Mouse (Mus musculus) MEL (cell line): ENCODE data around the gene Hsp90ab1. TPM values are rescaled to one million over a fixed set of nuclear protein-coding genes. Genes with fewer than 3 reads are reported as not detected.

Source experiments
- DNase-seq: peaks from one replicate; pipeline ENCODE4 v3.0.0; 2011; ENCODE audit warnings: low read depth, low spot score
- H3K27ac ChIP-seq: 2 replicates; pipeline ENCODE4 v1.5.1; 2012; ENCODE audit warnings: low read depth, mild to moderate bottlenecking, control low read depth, low read length, moderate library complexity; ENCODE audit not compliant: control insufficient read depth
- H3K27me3 ChIP-seq, 2 experiments: fragments of 150-350 bp in 1 of 2; sonication (generic) in 1 of 2; 2 replicates each; pipeline ENCODE4 v1.6.1; 2012; ENCODE audit warnings: low read length in 2 of 2, mild to moderate bottlenecking in 2 of 2, improper control_type of control experiment in 1 of 2, moderate library complexity in 1 of 2; ENCODE audit not compliant: insufficient read depth in 2 of 2, control insufficient read depth in 1 of 2
- H3K36me3 ChIP-seq, 2 experiments: 2 replicates each; pipeline ENCODE4 v1.6.1; 2012 to 2014; ENCODE audit warnings: low read length in 2 of 2, improper control_type of control experiment in 1 of 2, inconsistent platforms in 1 of 2, mild to moderate bottlenecking in 1 of 2; ENCODE audit not compliant: insufficient read depth in 2 of 2, control insufficient read depth in 1 of 2
- H3K4me1 ChIP-seq, 2 experiments: fragments of 150-350 bp in 1 of 2; sonication (generic) in 1 of 2; 2 replicates each; pipeline ENCODE4 v1.6.1; 2012; ENCODE audit warnings: low read length in 2 of 2, improper control_type of control experiment in 1 of 2, mild to moderate bottlenecking in 1 of 2; ENCODE audit not compliant: insufficient read depth in 2 of 2, control insufficient read depth in 1 of 2
- H3K4me3 ChIP-seq, 2 experiments: fragments of 150-350 bp in 1 of 2; sonication (generic) in 1 of 2; 2 replicates each; pipeline ENCODE4 v1.5.1; 2012; ENCODE audit warnings: low read depth in 2 of 2, low read length in 2 of 2, mild to moderate bottlenecking in 2 of 2, moderate library complexity in 2 of 2, control low read depth in 1 of 2, improper control_type of control experiment in 1 of 2; ENCODE audit not compliant: control insufficient read depth in 1 of 2, insufficient read depth in 1 of 2
- H3K79me2 ChIP-seq: 2 replicates; pipeline ENCODE4 v1.6.1; 2012; ENCODE audit warnings: mild to moderate bottlenecking, low read length, moderate library complexity; ENCODE audit not compliant: control insufficient read depth, poor library complexity, insufficient read depth
- H3K9ac ChIP-seq: 2 replicates; pipeline ENCODE4 v1.6.1; 2012; ENCODE audit warnings: low read depth, mild to moderate bottlenecking, control low read depth, low read length, moderate library complexity; ENCODE audit not compliant: control insufficient read depth, poor library complexity, severe bottlenecking
- H3K9me3 ChIP-seq: fragments of 150-350 bp; sonication (generic); replicated peaks from 2 replicates; pipeline ENCODE4 v1.6.1; 2012; ENCODE audit warnings: mild to moderate bottlenecking, low read length, improper control_type of control experiment, moderate library complexity; ENCODE audit not compliant: insufficient read depth
- CHD1 ChIP-seq: IDR thresholded peaks from 2 replicates; pipeline ENCODE4 v1.6.1; 2012; ENCODE audit warnings: low read depth, mild to moderate bottlenecking, inconsistent platforms, low read length, improper control_type of control experiment
- CHD2 ChIP-seq: IDR thresholded peaks from 2 replicates; pipeline ENCODE4 v1.6.1; 2011; ENCODE audit warnings: low read length, improper control_type of control experiment
- CTCF ChIP-seq, 3 experiments: IDR thresholded peaks in 2 of 3; conservative IDR thresholded peaks in 1 of 3; 2 replicates each; pipeline ENCODE4 v1.5.1; 2011 to 2012; ENCODE audit warnings: low read length in 3 of 3, low read depth in 2 of 3, mild to moderate bottlenecking in 2 of 3, improper control_type of control experiment in 1 of 3, inconsistent platforms in 1 of 3, mixed read lengths in 1 of 3, moderate library complexity in 1 of 3; ENCODE audit not compliant: control insufficient read depth in 1 of 3, insufficient read depth in 1 of 3, poor library complexity in 1 of 3, severe bottlenecking in 1 of 3
- E2F4 ChIP-seq: IDR thresholded peaks from 2 replicates; pipeline ENCODE4 v1.6.1; 2011; ENCODE audit warnings: low read depth, low read length, improper control_type of control experiment, borderline replicate concordance
- ELF1 ChIP-seq: IDR thresholded peaks from 2 replicates; pipeline ENCODE4 v1.6.1; 2014; ENCODE audit warnings: low read depth, mild to moderate bottlenecking, inconsistent platforms, low read length, improper control_type of control experiment, moderate library complexity
- GABPA ChIP-seq: IDR thresholded peaks from 2 replicates; pipeline ENCODE4 v1.6.1; 2012; ENCODE audit warnings: low read depth, mild to moderate bottlenecking, inconsistent platforms, low read length, improper control_type of control experiment, moderate library complexity
- GATA1 ChIP-seq: IDR thresholded peaks from 2 replicates; pipeline ENCODE4 v1.6.1; 2011; ENCODE audit warnings: low read depth, low read length, improper control_type of control experiment
- HCFC1 ChIP-seq: IDR thresholded peaks from 2 replicates; pipeline ENCODE4 v1.6.1; 2012; ENCODE audit warnings: low read depth, mild to moderate bottlenecking, inconsistent platforms, low read length, improper control_type of control experiment, moderate library complexity
- JUND ChIP-seq: IDR thresholded peaks from 2 replicates; pipeline ENCODE4 v1.6.1; 2011; ENCODE audit warnings: low read depth, mild to moderate bottlenecking, improper control_type of control experiment, low read length
- KAT2A ChIP-seq: conservative IDR thresholded peaks from 2 replicates; pipeline ENCODE4 v1.6.1; 2012; ENCODE audit warnings: low read depth, low read length, improper control_type of control experiment, inconsistent platforms
- MAFK ChIP-seq: IDR thresholded peaks from 2 replicates; pipeline ENCODE4 v1.6.1; 2011; ENCODE audit warnings: low read depth, mild to moderate bottlenecking, low read length, improper control_type of control experiment, borderline replicate concordance
- MEF2A ChIP-seq: IDR thresholded peaks from 2 replicates; pipeline ENCODE4 v1.6.1; 2014; ENCODE audit warnings: low read depth, mild to moderate bottlenecking, inconsistent platforms, low read length, improper control_type of control experiment; ENCODE audit not compliant: poor library complexity, insufficient replicate concordance, severe bottlenecking; ENCODE audit errors: extremely low read depth
- MXI1 ChIP-seq: IDR thresholded peaks from 2 replicates; pipeline ENCODE4 v1.6.1; 2011; ENCODE audit warnings: mild to moderate bottlenecking, low read depth, low read length, improper control_type of control experiment
- MYB ChIP-seq: IDR thresholded peaks from 2 replicates; pipeline ENCODE4 v1.6.1; 2011; ENCODE audit warnings: mild to moderate bottlenecking, low read depth, low read length, improper control_type of control experiment
- MYC ChIP-seq: IDR thresholded peaks from 2 replicates; pipeline ENCODE4 v1.6.1; 2011; ENCODE audit warnings: low read depth, mild to moderate bottlenecking, low read length, improper control_type of control experiment, moderate library complexity
- NELFE ChIP-seq: IDR thresholded peaks from 2 replicates; pipeline ENCODE4 v1.6.1; 2011; ENCODE audit warnings: low read depth, low read length, improper control_type of control experiment
- POLR2AphosphoS2 ChIP-seq: IDR thresholded peaks from 2 replicates; pipeline ENCODE4 v1.6.1; 2011; ENCODE audit warnings: low read length, improper control_type of control experiment
- RCOR1 ChIP-seq: IDR thresholded peaks from 2 replicates; pipeline ENCODE4 v1.6.1; 2012; ENCODE audit warnings: low read depth, mild to moderate bottlenecking, inconsistent platforms, low read length, improper control_type of control experiment
- TCF12 ChIP-seq: IDR thresholded peaks from 2 replicates; pipeline ENCODE4 v1.6.1; 2014; ENCODE audit warnings: low read depth, mild to moderate bottlenecking, inconsistent platforms, low read length, improper control_type of control experiment, moderate library complexity
- USF1 ChIP-seq: IDR thresholded peaks from 2 replicates; pipeline ENCODE4 v1.6.1; 2014; ENCODE audit warnings: low read depth, mild to moderate bottlenecking, inconsistent platforms, low read length, improper control_type of control experiment, moderate library complexity
- USF2 ChIP-seq, 2 experiments: IDR thresholded peaks; 2 replicates each; pipeline ENCODE4 v1.6.1; 2011 to 2012; ENCODE audit warnings: improper control_type of control experiment in 2 of 2, low read length in 2 of 2, borderline replicate concordance in 1 of 2, inconsistent platforms in 1 of 2, low read depth in 1 of 2, mild to moderate bottlenecking in 1 of 2; ENCODE audit not compliant: insufficient read depth in 1 of 2
- ZMIZ1 ChIP-seq: IDR thresholded peaks from 2 replicates; pipeline ENCODE4 v1.6.1; 2012; ENCODE audit warnings: low read depth, mild to moderate bottlenecking, inconsistent platforms, low read length, improper control_type of control experiment, moderate library complexity
- ZNF384 ChIP-seq: IDR thresholded peaks from 2 replicates; pipeline ENCODE4 v1.6.1; 2012; ENCODE audit warnings: low read depth, mild to moderate bottlenecking, inconsistent platforms, low read length, improper control_type of control experiment
- polyA plus RNA-seq, 2 experiments: library from polyadenylated mRNA; stranded (reverse) in 1 of 2; unstranded in 1 of 2; fragments of >175 nt in 1 of 2; fragments of >200 nt in 1 of 2; gene quantifications; 2 replicates each; pipeline versions ENCODE4 v1.2.1 to v1.2.4; 2012; ENCODE audit warnings: low replicate concordance in 2 of 2, low read depth in 1 of 2; ENCODE audit not compliant: insufficient read length in 2 of 2, insufficient read depth in 1 of 2, missing spikeins in 1 of 2
- total RNA-seq: library from RNA; depleted of rRNA; stranded (reverse); fragments of 300-350 nt; gene quantifications from 2 replicates; pipeline ENCODE4 v1.2.3, GENCODE M21; 2012

Gene Hsp90ab1
- total and polyA plus RNA-seq, 3 experiments, result 1,032 to 27,726 (median 4,130) TPM

DNA sequence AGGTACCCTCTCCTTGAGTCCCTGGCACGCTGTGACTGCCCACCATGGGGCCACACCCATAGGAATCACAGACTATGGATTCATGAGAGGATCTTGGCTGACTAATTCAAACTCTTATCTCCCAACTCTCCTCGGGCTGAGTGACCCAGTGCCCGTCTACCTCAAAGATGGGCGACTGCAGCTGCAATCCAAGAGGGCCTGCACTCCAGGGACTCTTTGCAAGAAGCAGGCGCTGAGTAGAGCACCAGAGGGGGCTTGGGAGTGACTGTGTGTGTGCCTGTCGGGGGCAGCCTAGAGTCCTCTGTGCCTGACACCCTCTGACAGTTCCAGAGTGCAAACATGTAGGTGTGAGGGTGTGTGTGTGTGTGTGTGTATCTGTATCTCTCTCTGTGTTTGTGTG is 30.9 kb downstream of the Hsp90ab1 start:
- Histone ChIP-seq H3K4me3 (no peak overlapping the region), H3K36me3 (no peaks in the 10 kb centered on the region), H3K9ac (no peak overlapping the region), H3K27ac (no peak overlapping the region), H3K79me2 (no peaks in the 10 kb centered on the region), H3K27me3 (peaks cover 2 to 7% of the 10 kb centered on the region in 2 experiments; a peak in 3 of 4 replicates), H3K4me1 (no peaks in the 10 kb centered on the region), H3K9me3 (no peaks in the 10 kb centered on the region)
- no peak for DNase-seq
- TF ChIP-seq MEF2A (no peak), ZNF384 (no peak), CTCF (IDR thresholded peaks at IDR 0.05 in 2 of 3, conservative IDR thresholded peaks at IDR 0.05 in 1 of 3; ENCODE audit: control insufficient read depth in 1 of 3, insufficient read depth in 1 of 3, low read depth in 2 of 3, low read length in 3 of 3, poor library complexity in 1 of 3, severe bottlenecking in 1 of 3) (no peak), HCFC1 (no peak), CHD1 (no peak), TCF12 (no peak), CHD2 (no peak), MYC (no peak)

DNA sequence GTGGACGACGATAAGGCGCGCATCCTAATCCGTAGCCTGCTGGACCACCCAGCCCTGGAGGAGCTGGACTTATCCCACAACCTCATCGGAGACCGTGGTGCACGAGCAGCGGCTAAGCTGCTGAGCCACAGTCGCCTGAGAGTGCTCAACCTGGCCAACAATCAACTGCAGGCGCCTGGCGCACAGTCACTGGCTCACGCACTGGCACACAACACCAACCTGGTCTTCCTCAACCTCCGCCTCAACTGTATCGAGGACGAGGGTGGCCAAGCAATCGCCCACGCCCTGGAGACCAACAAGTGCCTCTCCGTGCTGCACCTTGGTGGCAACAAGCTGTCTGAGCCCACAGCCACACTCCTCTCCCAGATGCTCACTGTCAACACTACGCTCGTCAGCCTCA is 33.4 kb downstream of the Hsp90ab1 start:
- H3K36me3 ChIP-seq, result no peaks in the 10 kb centered on the region
- H3K4me1 ChIP-seq, result no peaks in the 10 kb centered on the region
- peaks cover 5 to 10% of the 10 kb centered on the region in 2 experiments; a peak in 3 of 4 replicates for H3K27me3 ChIP-seq
- H3K9ac ChIP-seq, result no peak overlapping the region
- no peak for DNase-seq
- no peak for TF ChIP-seq GATA1
- H3K27ac ChIP-seq, result no peak overlapping the region
- H3K4me3 ChIP-seq, result no peak overlapping the region
- no peaks in the 10 kb centered on the region for H3K79me2 ChIP-seq
- no peaks in the 10 kb centered on the region for H3K9me3 ChIP-seq

DNA sequence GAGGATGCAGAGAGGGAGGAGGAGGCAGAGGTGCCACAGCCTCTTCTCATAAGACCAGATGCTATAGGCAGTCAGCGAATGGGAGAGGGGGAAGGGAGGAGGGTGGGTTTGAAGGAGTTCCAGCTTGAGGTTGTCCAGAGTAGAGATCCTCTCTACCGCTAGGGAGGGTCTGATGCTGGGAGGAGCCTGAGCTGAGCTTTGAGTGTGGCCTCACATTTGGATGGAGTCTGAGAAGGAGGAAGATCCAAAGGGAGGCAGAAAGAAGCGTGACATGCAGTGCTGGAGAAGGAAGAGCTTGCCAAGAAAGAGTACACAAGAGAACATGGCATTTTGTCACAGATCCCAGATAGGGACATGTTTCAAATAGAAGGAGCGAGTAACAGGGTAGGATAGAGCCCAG is 34.7 kb downstream of the Hsp90ab1 start:
- no peak for DNase-seq
- no peaks in the 10 kb centered on the region for H3K9me3 ChIP-seq
- TF ChIP-seq POLR2AphosphoS2, result no peak
- TF ChIP-seq KAT2A, result no peak
- TF ChIP-seq NELFE, result no peak
- TF ChIP-seq USF1, result no peak
- no peak for TF ChIP-seq RCOR1
- no peak for TF ChIP-seq MAFK
- TF ChIP-seq GABPA, result no peak
- TF ChIP-seq MYB, result no peak
- no peak for TF ChIP-seq USF2 (IDR thresholded peaks at IDR 0.05; ENCODE audit: borderline replicate concordance in 1 of 2, insufficient read depth in 1 of 2, low read depth in 1 of 2, low read length in 2 of 2)
- TF ChIP-seq ELF1, result no peak
- TF ChIP-seq MYC, result no peak
- no peak for TF ChIP-seq MXI1
- no peak for TF ChIP-seq E2F4
- TF ChIP-seq ZMIZ1, result no peak
- TF ChIP-seq CTCF (IDR thresholded peaks at IDR 0.05 in 2 of 3, conservative IDR thresholded peaks at IDR 0.05 in 1 of 3; ENCODE audit: control insufficient read depth in 1 of 3, insufficient read depth in 1 of 3, low read depth in 2 of 3, low read length in 3 of 3, poor library complexity in 1 of 3, severe bottlenecking in 1 of 3), result no peak
- no peak for TF ChIP-seq JUND
- TF ChIP-seq, all 39 proteins: peak for 0
- no peaks in the 10 kb centered on the region for H3K79me2 ChIP-seq
- no peak overlapping the region for H3K9ac ChIP-seq
- H3K36me3 ChIP-seq, result no peaks in the 10 kb centered on the region
- no peak overlapping the region for H3K4me3 ChIP-seq
- no peak overlapping the region for H3K27ac ChIP-seq
- H3K27me3 ChIP-seq, result peaks cover 5 to 10% of the 10 kb centered on the region in 2 experiments; a peak in 3 of 4 replicates
- H3K4me1 ChIP-seq, result no peaks in the 10 kb centered on the region
